Mouse (Mus musculus) lung, embryonic 16.5 days (tissue): ENCODE data around the gene Apbb1ip. TPM values are rescaled to one million over a fixed set of nuclear protein-coding genes. Genes with fewer than 3 reads are reported as not detected.

Experiments used
- ATAC-seq: fragments of 200-750 bp; cut with Nextera tagmentation; 2 replicates; pipeline ENCODE4 v1.8.0; 2017; ENCODE audit warnings: low read depth, mild to moderate bottlenecking, moderate library complexity
- H3K27ac ChIP-seq: fragments of 300-500 bp; sonication (generic); 2 replicates; pipeline ENCODE4 v1.5.1; 2014; ENCODE audit warnings: mild to moderate bottlenecking, control low read depth, low read length
- H3K27me3 ChIP-seq: fragments of 300-500 bp; sonication (generic); 2 replicates; pipeline ENCODE4 v1.6.1; 2014; ENCODE audit warnings: low read depth, low read length, mixed read lengths; ENCODE audit not compliant: control insufficient read depth, insufficient read depth
- H3K36me3 ChIP-seq: fragments of 300-500 bp; sonication (generic); 2 replicates; pipeline ENCODE4 v1.6.1; 2014; ENCODE audit warnings: low read length; ENCODE audit not compliant: control insufficient read depth, insufficient read depth
- H3K4me1 ChIP-seq: fragments of 300-500 bp; sonication (generic); replicated peaks from 2 replicates; pipeline ENCODE4 v1.6.1; 2014; ENCODE audit warnings: low read length, mixed read lengths; ENCODE audit not compliant: control insufficient read depth, insufficient read depth
- H3K4me2 ChIP-seq: fragments of 300-500 bp; sonication (generic); 2 replicates; pipeline ENCODE4 v1.6.1; 2014; ENCODE audit warnings: low read depth, low read length, control low read depth
- H3K4me3 ChIP-seq: fragments of 300-500 bp; sonication (generic); 2 replicates; pipeline ENCODE4 v1.5.1; 2014; ENCODE audit warnings: mild to moderate bottlenecking, low read length, control low read depth
- H3K9ac ChIP-seq: fragments of 300-500 bp; sonication (generic); 2 replicates; pipeline ENCODE4 v1.6.1; 2014; ENCODE audit warnings: low read length, control low read depth
- H3K9me3 ChIP-seq: fragments of 300-500 bp; sonication (generic); 2 replicates; pipeline ENCODE4 v1.6.1; 2016; ENCODE audit warnings: low read length; ENCODE audit not compliant: control insufficient read depth
- WGBS: fragments of 180-500 bp; shearing (Covaris S2); extraction: QIAGEN DNeasy Blood & Tissue Kit; methylation state at CpG from one replicate; pipeline ENCODE4 v1.1.7; 2014; 5-methylcytosine and 5-hydroxymethylcytosine counted together
- polyA plus RNA-seq: library from polyadenylated mRNA; unstranded; fragments of >200 nt; fragmentation: Nextera tagmentation; extraction: Ambion mirVana; gene quantifications from 2 replicates; pipeline ENCODE4 v1.2.1, GENCODE M21; 2015

Gene Apbb1ip
- polyA plus RNA-seq, 1 experiment from 2014 or later, result 1.6 TPM

DNA sequence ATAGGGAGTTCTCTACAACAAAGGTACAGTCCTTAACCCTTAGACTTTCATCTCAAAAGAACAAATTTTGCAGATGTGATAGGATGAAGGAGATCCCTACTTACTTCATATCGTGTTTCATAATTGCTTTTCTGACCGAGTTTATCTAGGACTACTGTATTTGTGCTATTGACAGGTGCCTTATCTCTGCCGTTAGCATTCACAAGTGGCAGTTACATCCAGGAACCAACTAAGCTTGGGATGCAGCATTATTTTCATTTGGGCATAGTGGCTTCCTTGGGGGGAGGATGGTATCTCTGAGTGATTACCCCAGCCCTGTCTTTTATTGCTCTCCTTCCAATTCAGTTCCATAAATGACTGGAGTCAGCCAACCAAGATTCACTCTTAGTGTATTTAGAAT lies 8.2 kb downstream of the Apbb1ip start:
- H3K27ac ChIP-seq, result no peak overlapping the region
- no peak overlapping the region for H3K9ac ChIP-seq
- no peak overlapping the region for H3K4me3 ChIP-seq
- WGBS, result 48% methylated on average over 3 of the region's 3 CpGs
- no peaks in the 10 kb centered on the region for H3K36me3 ChIP-seq
- H3K4me2 ChIP-seq, result no peak overlapping the region
- no peaks in the 10 kb centered on the region for H3K27me3 ChIP-seq
- no peaks in the 10 kb centered on the region for H3K9me3 ChIP-seq
- no peaks in the 10 kb centered on the region for H3K4me1 ChIP-seq
- no peak for ATAC-seq

DNA sequence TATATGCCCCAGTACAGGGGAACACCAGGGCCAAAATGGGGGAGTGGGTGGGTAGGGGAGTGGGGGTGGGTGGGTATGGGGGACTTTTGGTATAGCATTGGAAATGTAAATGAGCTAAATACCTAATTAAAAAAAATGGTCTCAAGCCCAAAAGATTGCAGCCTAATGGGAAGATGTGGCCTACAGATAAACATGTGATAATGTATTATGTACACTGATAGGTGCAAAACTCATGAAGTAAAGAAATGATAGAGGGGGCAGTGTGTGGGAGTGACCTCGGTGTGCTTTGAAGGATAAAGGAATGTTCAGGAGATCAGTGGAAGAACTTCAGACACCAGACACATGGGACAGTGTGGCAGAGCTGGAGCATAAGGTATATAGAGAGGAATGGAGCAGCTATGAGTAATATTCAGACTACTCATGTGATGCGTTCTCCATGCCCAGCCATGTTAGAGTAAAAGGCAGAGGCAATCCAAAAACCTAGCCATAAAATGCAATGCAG lies 9.3 kb downstream of the Apbb1ip start:
- H3K9ac ChIP-seq, result no peak overlapping the region
- no peak overlapping the region for H3K27ac ChIP-seq
- no peaks in the 10 kb centered on the region for H3K36me3 ChIP-seq
- H3K27me3 ChIP-seq, result no peaks in the 10 kb centered on the region
- H3K4me3 ChIP-seq, result no peak overlapping the region
- H3K9me3 ChIP-seq, result no peaks in the 10 kb centered on the region
- WGBS, result 82% methylated on average over 2 of the region's 2 CpGs
- H3K4me1 ChIP-seq, result no peaks in the 10 kb centered on the region
- ATAC-seq, result no peak
- no peak overlapping the region for H3K4me2 ChIP-seq

DNA sequence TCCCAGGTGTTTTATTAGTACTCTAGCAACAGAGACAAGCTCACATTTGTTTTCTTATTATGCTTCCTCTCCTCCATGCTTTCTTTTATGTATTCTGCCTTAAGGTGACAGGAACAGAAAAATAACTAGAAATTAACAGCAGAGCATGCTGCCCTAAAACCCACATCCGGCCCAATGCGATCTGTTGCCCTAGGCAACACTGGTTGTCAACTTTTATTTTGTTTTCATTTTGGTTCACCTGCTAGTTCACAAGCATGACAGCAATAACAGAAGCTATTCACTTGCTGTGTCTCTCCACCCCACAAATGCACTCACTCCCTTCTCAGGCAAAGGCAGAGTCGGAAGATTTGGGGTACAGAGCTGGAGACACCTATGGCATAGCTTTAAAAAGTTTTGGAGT lies 10.3 kb downstream of the Apbb1ip start:
- Histone ChIP-seq H3K27me3 (no peaks in the 10 kb centered on the region), H3K9ac (no peak overlapping the region), H3K4me1 (no peaks in the 10 kb centered on the region), H3K4me2 (no peak overlapping the region), H3K4me3 (no peak overlapping the region), H3K9me3 (no peaks in the 10 kb centered on the region), H3K27ac (no peak overlapping the region), H3K36me3 (no peaks in the 10 kb centered on the region)
- WGBS, result 83% methylated on average over 3 of the region's 3 CpGs
- ATAC-seq, result no peak

GRCm38 (mm10) chr2:22784771-22785170 lies 10.9 kb downstream of the Apbb1ip start:
- Histone ChIP-seq H3K9ac (no peak overlapping the region), H3K36me3 (no peaks in the 10 kb centered on the region), H3K9me3 (no peaks in the 10 kb centered on the region), H3K4me2 (no peak overlapping the region), H3K4me1 (no peaks in the 10 kb centered on the region), H3K4me3 (no peak overlapping the region), H3K27ac (no peak overlapping the region), H3K27me3 (no peaks in the 10 kb centered on the region)
- ATAC-seq, result no peak
- 48% methylated on average over 1 of the region's 1 CpGs for WGBS

GRCm38 (mm10) chr2:22788658-22789057 lies 14.8 kb downstream of the Apbb1ip start:
- H3K4me2 ChIP-seq, result no peak overlapping the region
- H3K27ac ChIP-seq, result no peak overlapping the region
- H3K9me3 ChIP-seq, result no peaks in the 10 kb centered on the region
- ATAC-seq, result no peak
- 91% methylated on average over 2 of the region's 2 CpGs for WGBS
- no peaks in the 10 kb centered on the region for H3K4me1 ChIP-seq
- no peak overlapping the region for H3K9ac ChIP-seq
- no peak overlapping the region for H3K4me3 ChIP-seq
- no peaks in the 10 kb centered on the region for H3K27me3 ChIP-seq
- no peaks in the 10 kb centered on the region for H3K36me3 ChIP-seq

DNA sequence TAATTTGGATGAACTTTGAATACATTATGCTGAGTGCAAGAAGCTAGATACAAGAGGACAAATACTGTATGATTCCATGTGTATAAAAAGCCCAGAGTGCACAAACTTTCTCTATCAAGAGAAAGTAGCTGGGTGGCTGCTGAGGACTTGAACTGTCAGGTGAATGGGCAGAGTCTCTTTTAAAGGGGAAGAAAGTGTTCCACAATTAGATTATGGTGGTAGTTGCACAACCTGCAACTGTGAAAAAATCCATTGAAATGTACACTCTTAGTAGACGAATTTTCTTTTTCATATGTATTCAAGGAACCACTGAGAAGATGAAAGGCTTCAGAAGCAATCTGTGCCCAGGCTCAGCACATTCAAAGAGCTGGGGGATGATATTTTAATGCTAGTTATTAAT lies 15.7 kb downstream of the Apbb1ip start:
- H3K27ac ChIP-seq, result no peak overlapping the region
- H3K9me3 ChIP-seq, result no peaks in the 10 kb centered on the region
- H3K36me3 ChIP-seq, result no peaks in the 10 kb centered on the region
- no peaks in the 10 kb centered on the region for H3K4me1 ChIP-seq
- no peak for ATAC-seq
- WGBS, result 42% methylated on average over 1 of the region's 1 CpGs
- H3K4me2 ChIP-seq, result no peak overlapping the region
- no peak overlapping the region for H3K4me3 ChIP-seq
- no peak overlapping the region for H3K9ac ChIP-seq
- no peaks in the 10 kb centered on the region for H3K27me3 ChIP-seq

- H3K27ac ChIP-seq, result no peak overlapping the region
- WGBS, result 4% methylated on average over 1 of the region's 1 CpGs
- no peaks in the 10 kb centered on the region for H3K4me1 ChIP-seq
- H3K4me2 ChIP-seq, result no peak overlapping the region
- 0 out of 2 replicates have a peak, but pooled peaks cover 3% of the 10 kb centered on the region for H3K9me3 ChIP-seq
- H3K36me3 ChIP-seq, result no peaks in the 10 kb centered on the region
- ATAC-seq, result no peak
- no peak overlapping the region for H3K9ac ChIP-seq
- no peaks in the 10 kb centered on the region for H3K27me3 ChIP-seq
- no peak overlapping the region for H3K4me3 ChIP-seq
Observed at GRCm38 (mm10) chr2:22790435-22790834, 16.5 kb downstream of the Apbb1ip start.

GRCm38 (mm10) chr2:22795087-22795486 lies 21.2 kb downstream of the Apbb1ip start:
- Histone ChIP-seq H3K9me3 (0 out of 2 replicates have a peak, but pooled peaks cover 3% of the 10 kb centered on the region), H3K27me3 (no peaks in the 10 kb centered on the region), H3K4me1 (no peaks in the 10 kb centered on the region), H3K27ac (no peak overlapping the region), H3K9ac (no peak overlapping the region), H3K4me3 (no peak overlapping the region), H3K4me2 (no peak overlapping the region), H3K36me3 (no peaks in the 10 kb centered on the region)
- 64% methylated on average over 3 of the region's 3 CpGs for WGBS
- no peak for ATAC-seq

- Histone ChIP-seq H3K4me3 (no peak overlapping the region), H3K4me1 (no peaks in the 10 kb centered on the region), H3K36me3 (no peaks in the 10 kb centered on the region), H3K27me3 (no peaks in the 10 kb centered on the region), H3K9me3 (0 out of 2 replicates have a peak, but pooled peaks cover 3% of the 10 kb centered on the region), H3K27ac (no peak overlapping the region), H3K9ac (no peak overlapping the region), H3K4me2 (no peak overlapping the region)
- no peak for ATAC-seq
Observed at GRCm38 (mm10) chr2:22796487-22796886, 22.6 kb downstream of the Apbb1ip start.
